Mouse (Mus musculus): ENCODE results near the gene Cbx6. TPM values are rescaled to one million over a fixed set of nuclear protein-coding genes. Genes with fewer than 3 reads are reported as not detected.

The Cbx6 gene
- polyA plus RNA-seq (2014; fragmentation: Illumina TruSeq; extraction: RNeasy Lipid Tissue Mini Kit (QIAGEN cat#74804); ENCODE audit: low read depth, low replicate concordance) = 3.4 TPM

GRCm38 (mm10) chr15:79834130-79834880 is at the start of gene Cbx6, which contains the start of gene Npcd:
Gene Cbx6 (minus strand): TSS chr15:79834688.
Gene Npcd (minus strand): TSS chr15:79834237.

DNA sequence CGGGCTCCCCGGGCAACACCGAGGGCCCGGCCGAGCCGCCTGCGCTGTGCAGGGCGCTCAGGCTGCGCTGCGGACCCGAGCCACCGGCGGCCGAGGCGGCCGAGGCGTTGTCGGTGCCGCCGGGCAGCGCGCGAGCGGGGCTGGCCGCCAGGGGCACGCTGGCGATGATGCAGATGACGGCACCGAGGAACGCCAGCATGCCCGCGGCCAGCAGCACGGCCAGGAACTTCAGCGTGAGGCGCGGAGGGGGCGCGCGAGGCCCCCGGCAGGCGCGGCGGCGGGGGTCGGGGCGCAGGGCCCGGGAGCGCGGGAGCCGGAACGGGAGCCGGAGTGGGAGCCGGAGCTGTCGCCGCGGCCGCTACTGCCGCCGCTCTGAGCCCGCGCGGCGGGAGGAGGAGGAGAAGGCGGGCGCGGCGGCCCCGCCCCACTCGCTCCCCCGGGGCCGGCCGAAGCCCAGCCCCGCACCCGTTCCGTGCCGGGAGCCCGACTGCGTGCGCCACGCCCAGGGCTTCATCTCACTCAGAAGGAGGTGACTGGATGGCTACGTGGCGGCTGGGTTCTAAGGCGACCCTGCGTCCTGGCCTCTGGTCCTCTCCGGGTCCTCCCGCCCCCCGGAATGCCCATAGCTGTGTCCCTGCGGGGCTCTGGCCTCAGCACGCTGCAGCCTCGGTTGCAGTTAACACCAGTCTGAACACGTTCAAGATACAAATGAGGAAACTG is 30.0 kb downstream of the Cbx6 start, which contains the start of gene Nptxr:
Gene Nptxr (minus strand): TSS at position 415 of the 720 bp plus-strand sequence.

DNA sequence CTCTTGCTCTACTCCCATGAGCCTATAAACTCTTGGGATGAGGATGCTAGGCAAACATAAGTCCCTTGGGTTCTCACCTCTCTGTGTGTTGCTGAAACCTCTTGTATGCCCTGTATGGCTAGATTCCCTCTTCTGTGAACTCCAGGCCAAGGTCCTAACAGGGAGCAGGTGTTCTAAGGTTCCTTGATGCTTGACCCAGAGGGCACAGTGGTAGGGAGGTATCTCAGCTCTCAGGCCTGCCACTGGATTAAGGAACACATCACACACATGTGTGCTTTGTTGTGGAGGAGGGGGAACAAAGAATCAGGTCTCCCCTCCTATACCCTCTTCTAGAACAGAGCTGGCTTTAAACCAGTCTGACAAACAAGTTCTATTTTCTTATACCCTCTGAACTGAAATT is 56.7 kb downstream of the Cbx6 start, which contains the start of gene Dnal4:
Gene Dnal4 (minus strand): TSS at position 101 of the 400 bp plus-strand sequence.

Other genes starting within 250 kb of the Cbx6 start
- gene Dmc1, start 229.6 kb downstream of the Cbx6 start, polyA plus RNA-seq (2014; fragmentation: Illumina TruSeq; extraction: RNeasy Lipid Tissue Mini Kit (QIAGEN cat#74804); ENCODE audit: low read depth, low replicate concordance) = not detected
- gene Fam227a, start 175.7 kb downstream of the Cbx6 start, polyA plus RNA-seq (2014; fragmentation: Illumina TruSeq; extraction: RNeasy Lipid Tissue Mini Kit (QIAGEN cat#74804); ENCODE audit: low read depth, low replicate concordance) = 1.5 TPM
- gene Cby1, start 175.5 kb downstream of the Cbx6 start, polyA plus RNA-seq (2014; fragmentation: Illumina TruSeq; extraction: RNeasy Lipid Tissue Mini Kit (QIAGEN cat#74804); ENCODE audit: low read depth, low replicate concordance) = 2.2 TPM
- gene Tomm22, start 163.8 kb downstream of the Cbx6 start, polyA plus RNA-seq (2014; fragmentation: Illumina TruSeq; extraction: RNeasy Lipid Tissue Mini Kit (QIAGEN cat#74804); ENCODE audit: low read depth, low replicate concordance) = 247 TPM
- 10.3 TPM for gene Josd1, start 146.8 kb downstream of the Cbx6 start, polyA plus RNA-seq (2014; fragmentation: Illumina TruSeq; extraction: RNeasy Lipid Tissue Mini Kit (QIAGEN cat#74804); ENCODE audit: low read depth, low replicate concordance)
- 0.73 TPM for gene Gtpbp1, start 143.8 kb downstream of the Cbx6 start, polyA plus RNA-seq (2014; fragmentation: Illumina TruSeq; extraction: RNeasy Lipid Tissue Mini Kit (QIAGEN cat#74804); ENCODE audit: low read depth, low replicate concordance)
- gene Sun2, start 92.2 kb downstream of the Cbx6 start, polyA plus RNA-seq (2014; fragmentation: Illumina TruSeq; extraction: RNeasy Lipid Tissue Mini Kit (QIAGEN cat#74804); ENCODE audit: low read depth, low replicate concordance) = 2.7 TPM
- 1.3 TPM for gene Dnal4, start 56.8 kb downstream of the Cbx6 start, polyA plus RNA-seq (2014; fragmentation: Illumina TruSeq; extraction: RNeasy Lipid Tissue Mini Kit (QIAGEN cat#74804); ENCODE audit: low read depth, low replicate concordance)
- gene Nptxr, start 29.9 kb downstream of the Cbx6 start, polyA plus RNA-seq (2014; fragmentation: Illumina TruSeq; extraction: RNeasy Lipid Tissue Mini Kit (QIAGEN cat#74804); ENCODE audit: low read depth, low replicate concordance) = 0.16 TPM
- gene Npcd, start 451 bp downstream of the Cbx6 start, polyA plus RNA-seq (2014; fragmentation: Illumina TruSeq; extraction: RNeasy Lipid Tissue Mini Kit (QIAGEN cat#74804); ENCODE audit: low read depth, low replicate concordance) = not detected
- gene Apobec3, start 57.0 kb upstream of the Cbx6 start, polyA plus RNA-seq (2014; fragmentation: Illumina TruSeq; extraction: RNeasy Lipid Tissue Mini Kit (QIAGEN cat#74804); ENCODE audit: low read depth, low replicate concordance) = 6.3 TPM
- 1.8 TPM for gene Cbx7, start 136.4 kb upstream of the Cbx6 start, polyA plus RNA-seq (2014; fragmentation: Illumina TruSeq; extraction: RNeasy Lipid Tissue Mini Kit (QIAGEN cat#74804); ENCODE audit: low read depth, low replicate concordance)
- gene Pdgfb, start 180.3 kb upstream of the Cbx6 start, polyA plus RNA-seq (2014; fragmentation: Illumina TruSeq; extraction: RNeasy Lipid Tissue Mini Kit (QIAGEN cat#74804); ENCODE audit: low read depth, low replicate concordance) = 0.97 TPM